ENCODE assay signal across 9 mouse cellular contexts in genomic region chr8:49901601-49902000, GRCm38 (mm10).
DNase-seq lines count a peak whose midpoint lies in the region; ATAC-seq and TF ChIP-seq lines count a peak whose summit lies in the region.
"Had no signal": no experiment of that assay in that cellular context is flagged by ENCODE, and none has a peak within 500 bp of the region (broad histone marks: within the 10 kb centered on the region; RNA-seq: fewer than 3 reads in every experiment).

No protein-coding gene starts in this region.

- ATAC-seq in forebrain, embryonic 15.5 days (replicated peaks): no peak
- ATAC-seq in embryonic facial prominence, embryonic 12.5 days (ENCODE audit: insufficient number of reproducible peaks, insufficient read depth, low FRiP score, low TSS enrichment): 0 out of 2 replicates have a peak, but pooled peaks have one; percentile 64
- no peak; the same call in 1 of the 2 replicates for ATAC-seq in kidney, postnatal 0 days (replicated peaks; ENCODE audit: low FRiP score, low read depth)
- 0 out of 2 replicates have a peak, but pooled peaks have one; percentile 27 for ATAC-seq in midbrain, embryonic 15.5 days (replicated peaks)
- no peak for ATAC-seq in inflammation-experienced regulatory T-cells, adult 6 months

- no peaks in the 10 kb centered on the region for H3K36me3 ChIP-seq in forebrain, embryonic 10.5 days (replicated peaks)
- no peaks in the 10 kb centered on the region for H3K36me3 ChIP-seq in forebrain, embryonic 15.5 days
- H3K36me3 ChIP-seq in embryonic facial prominence, embryonic 12.5 days: no peaks in the 10 kb centered on the region
- no peaks in the 10 kb centered on the region for H3K36me3 ChIP-seq in kidney, postnatal 0 days (ENCODE audit: insufficient read depth, low read length)
- no peaks in the 10 kb centered on the region for H3K36me3 ChIP-seq in midbrain, embryonic 15.5 days (replicated peaks)
- H3K36me3 ChIP-seq: heart, embryonic 10.5 days had no signal

- H3K9ac ChIP-seq in forebrain, embryonic 15.5 days (replicated peaks): no peak overlapping the region
- H3K9ac ChIP-seq in embryonic facial prominence, embryonic 12.5 days: no peak overlapping the region
- H3K9ac ChIP-seq in kidney, postnatal 0 days (ENCODE audit: low read depth, low read length): no peak overlapping the region
- H3K9ac ChIP-seq in midbrain, embryonic 15.5 days: no peak overlapping the region

- peaks cover 8% of the 10 kb centered on the region; the same call in 1 of the 2 replicates for H3K27me3 ChIP-seq in forebrain, embryonic 10.5 days (ENCODE audit: poor library complexity, severe bottlenecking)
- no peaks in the 10 kb centered on the region for H3K27me3 ChIP-seq in forebrain, embryonic 15.5 days
- H3K27me3 ChIP-seq in embryonic facial prominence, embryonic 12.5 days: no peaks in the 10 kb centered on the region
- H3K27me3 ChIP-seq in kidney, postnatal 0 days (ENCODE audit: insufficient read depth, low read length): no peaks in the 10 kb centered on the region
- no peaks in the 10 kb centered on the region for H3K27me3 ChIP-seq in midbrain, embryonic 15.5 days (replicated peaks)

- peak; percentile 28 for DNase-seq in forebrain, embryonic 10.5 days (ENCODE audit: extremely low spot score, low spot score)
- peak; percentile 52 for DNase-seq in kidney, postnatal 0 days (ENCODE audit: low spot score)
- DNase-seq in layer of hippocampus, postnatal 14 days (ENCODE audit: low spot score in 2 of 2): no peak
- DNase-seq in B cell, adult 2 months: no peak

- H3K9me3 ChIP-seq in forebrain, embryonic 10.5 days: no peaks in the 10 kb centered on the region
- no peaks in the 10 kb centered on the region for H3K9me3 ChIP-seq in forebrain, embryonic 15.5 days
- H3K9me3 ChIP-seq in embryonic facial prominence, embryonic 12.5 days: no peaks in the 10 kb centered on the region
- H3K9me3 ChIP-seq in kidney, postnatal 0 days (replicated peaks; ENCODE audit: low read length): no peaks in the 10 kb centered on the region
- H3K9me3 ChIP-seq in midbrain, embryonic 15.5 days: no peaks in the 10 kb centered on the region
- H3K9me3 ChIP-seq: heart, embryonic 10.5 days had no signal

- peak overlapping the region; percentile 44; the same call in 1 of the 2 replicates for H3K27ac ChIP-seq in forebrain, embryonic 10.5 days
- no peak overlapping the region for H3K27ac ChIP-seq in forebrain, embryonic 15.5 days (replicated peaks)
- no peak overlapping the region for H3K27ac ChIP-seq in embryonic facial prominence, embryonic 12.5 days
- no peak overlapping the region for H3K27ac ChIP-seq in kidney, postnatal 0 days
- H3K27ac ChIP-seq in midbrain, embryonic 15.5 days: no peak overlapping the region
- H3K27ac ChIP-seq: heart, embryonic 10.5 days had no signal

- peak overlapping the region; percentile 1; the same call in 1 of the 2 replicates for H3K4me3 ChIP-seq in forebrain, embryonic 10.5 days
- H3K4me3 ChIP-seq in forebrain, embryonic 15.5 days: no peak overlapping the region
- H3K4me3 ChIP-seq in embryonic facial prominence, embryonic 12.5 days: no peak overlapping the region
- no peak overlapping the region for H3K4me3 ChIP-seq in kidney, postnatal 0 days (replicated peaks; ENCODE audit: low read depth, low read length)
- H3K4me3 ChIP-seq in midbrain, embryonic 15.5 days: no peak overlapping the region
- H3K4me3 ChIP-seq: heart, embryonic 10.5 days had no signal

- H3K4me1 ChIP-seq in forebrain, embryonic 10.5 days: peaks cover 16% of the 10 kb centered on the region
- H3K4me1 ChIP-seq in forebrain, embryonic 15.5 days: no peaks in the 10 kb centered on the region
- H3K4me1 ChIP-seq in embryonic facial prominence, embryonic 12.5 days: peaks cover 9% of the 10 kb centered on the region; the same call in 1 of the 2 replicates
- H3K4me1 ChIP-seq in kidney, postnatal 0 days (replicated peaks; ENCODE audit: insufficient read depth, low read length): no peaks in the 10 kb centered on the region
- peaks cover 9% of the 10 kb centered on the region for H3K4me1 ChIP-seq in midbrain, embryonic 15.5 days
- H3K4me1 ChIP-seq: heart, embryonic 10.5 days had no signal

- TF ChIP-seq CTCF in kidney, postnatal 0 days (IDR thresholded peaks at IDR 0.05; ENCODE audit: low read depth): no peak

- 14% methylated on average over 9 of the region's 9 CpGs for WGBS in forebrain, embryonic 10.5 days
- 7% methylated on average over 9 of the region's 9 CpGs for WGBS in forebrain, embryonic 15.5 days
- 20% methylated on average over 9 of the region's 9 CpGs for whole genome bisulfite sequencing in embryonic facial prominence, embryonic 12.5 days
- WGBS in kidney, postnatal 0 days: 11% methylated on average over 9 of the region's 9 CpGs
- WGBS in midbrain, embryonic 15.5 days: 9% methylated on average over 9 of the region's 9 CpGs

- H3K4me2 ChIP-seq in forebrain, embryonic 15.5 days (replicated peaks): no peak overlapping the region
- 0 out of 2 replicates have a peak overlapping the region, but pooled peaks have one; percentile 6 for H3K4me2 ChIP-seq in embryonic facial prominence, embryonic 12.5 days (replicated peaks)
- peak overlapping the region; percentile 38 for H3K4me2 ChIP-seq in kidney, postnatal 0 days (ENCODE audit: low read length)
- H3K4me2 ChIP-seq in midbrain, embryonic 15.5 days: no peak overlapping the region

Comparison
In these comparisons a context has a peak if more than half of its experiments do, and no peak if none do; other contexts are left out.
1. DNase-seq: peak in forebrain, embryonic 10.5 days (single experiment) and kidney, postnatal 0 days (single experiment); none in layer of hippocampus, postnatal 14 days (0 of 2) and B cell, adult 2 months (0 of 2).
2. ATAC-seq: peak in embryonic facial prominence, embryonic 12.5 days (single experiment) and midbrain, embryonic 15.5 days (single experiment); none in forebrain, embryonic 15.5 days (single experiment), kidney, postnatal 0 days (single experiment) and inflammation-experienced regulatory T-cells, adult 6 months (single experiment).
3. H3K4me2 ChIP-seq: peak in embryonic facial prominence, embryonic 12.5 days (single experiment) and kidney, postnatal 0 days (single experiment); none in forebrain, embryonic 15.5 days (single experiment) and midbrain, embryonic 15.5 days (single experiment).